Mouse (Mus musculus): ENCODE results near the gene Gabrb3. TPM values are rescaled to one million over a fixed set of nuclear protein-coding genes. Genes with fewer than 3 reads are reported as not detected.
A peak's percentile ranks its signal among the peaks of the same experiment; 100 is the strongest.

The Gabrb3 gene
- total and polyA plus RNA-seq, 2 experiments from 2014 or later: 58.0 to 159 TPM

DNA sequence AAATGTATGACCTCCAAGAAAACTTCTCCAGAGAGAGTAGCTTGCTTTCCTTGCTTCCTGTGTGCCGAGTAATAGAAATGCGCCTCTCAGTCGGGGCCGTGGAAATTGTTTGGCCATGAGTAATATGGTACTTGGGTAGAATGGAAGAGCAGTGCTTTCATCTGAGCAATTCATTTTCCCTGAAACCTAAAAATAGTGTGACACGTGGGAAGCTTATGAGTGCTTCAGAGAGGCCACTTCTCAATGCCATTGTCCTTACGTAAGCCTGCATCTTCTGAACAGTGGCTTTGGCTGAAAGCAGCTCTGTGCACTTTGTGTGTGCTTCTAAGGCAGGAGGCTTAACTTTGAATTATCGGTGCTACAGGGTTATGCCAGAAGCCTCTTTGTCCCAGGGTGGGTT is 280.9 kb downstream of the Gabrb3 start:
- 66% methylated on average over 7 of the region's 7 CpGs for WGBS
- no peaks in the 10 kb centered on the region for H3K27me3 ChIP-seq (ENCODE audit: insufficient read depth, low read length)
- H3K9me3 ChIP-seq (ENCODE audit: low read length): no peaks in the 10 kb centered on the region
- no peak overlapping the region for H3K27ac ChIP-seq (ENCODE audit: low read depth, low read length)
- DNase-seq (ENCODE audit: low spot score) (no peak), ATAC-seq (ENCODE audit: low FRiP score) (0 out of 2 replicates have a peak, but pooled peaks have one; percentile 20)
- no peak overlapping the region for H3K4me3 ChIP-seq (ENCODE audit: low read depth, low read length)
- no peaks in the 10 kb centered on the region for H3K36me3 ChIP-seq (ENCODE audit: insufficient read depth, low read length)
- H3K4me2 ChIP-seq (ENCODE audit: low read depth, low read length, poor library complexity, severe bottlenecking): no peak overlapping the region
- H3K4me1 ChIP-seq (ENCODE audit: insufficient read depth, low read length): no peaks in the 10 kb centered on the region; the same call in 1 of the 2 replicates
- TF ChIP-seq CTCF (IDR thresholded peaks at IDR 0.05): no peak
- H3K9ac ChIP-seq (replicated peaks; ENCODE audit: low read length, poor library complexity, severe bottlenecking): no peak overlapping the region

DNA sequence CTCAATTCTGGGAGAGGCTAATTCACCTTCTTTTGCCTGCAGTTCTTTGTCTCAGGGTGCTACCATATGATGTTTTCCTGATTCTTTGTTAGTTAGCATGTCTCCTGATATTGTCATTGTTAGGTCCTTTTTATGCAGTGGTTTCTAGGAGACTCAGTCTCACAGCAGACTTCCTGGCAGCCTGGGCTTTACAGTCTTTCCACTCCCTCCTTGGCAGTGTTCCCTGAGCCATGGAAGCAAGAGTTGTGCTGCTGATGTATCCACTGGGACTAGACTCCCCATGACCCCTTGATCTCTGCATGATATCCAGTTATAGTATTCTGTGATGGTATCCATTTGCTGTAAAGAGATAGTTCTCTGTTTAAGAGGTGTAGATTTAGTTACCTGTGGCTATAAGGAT is 281.6 kb downstream of the Gabrb3 start:
- Histone ChIP-seq H3K4me1 (ENCODE audit: insufficient read depth, low read length) (no peaks in the 10 kb centered on the region; the same call in 1 of the 2 replicates), H3K27me3 (ENCODE audit: insufficient read depth, low read length) (no peaks in the 10 kb centered on the region), H3K27ac (ENCODE audit: low read depth, low read length) (no peak overlapping the region), H3K9me3 (ENCODE audit: low read length) (no peaks in the 10 kb centered on the region), H3K9ac (replicated peaks; ENCODE audit: low read length, poor library complexity, severe bottlenecking) (no peak overlapping the region), H3K36me3 (ENCODE audit: insufficient read depth, low read length) (no peaks in the 10 kb centered on the region), H3K4me3 (ENCODE audit: low read depth, low read length) (no peak overlapping the region), H3K4me2 (ENCODE audit: low read depth, low read length, poor library complexity, severe bottlenecking) (no peak overlapping the region)
- ATAC-seq (ENCODE audit: low FRiP score) (no peak), DNase-seq (ENCODE audit: low spot score) (peak; percentile 39)
- TF ChIP-seq CTCF (IDR thresholded peaks at IDR 0.05): no peak

DNA sequence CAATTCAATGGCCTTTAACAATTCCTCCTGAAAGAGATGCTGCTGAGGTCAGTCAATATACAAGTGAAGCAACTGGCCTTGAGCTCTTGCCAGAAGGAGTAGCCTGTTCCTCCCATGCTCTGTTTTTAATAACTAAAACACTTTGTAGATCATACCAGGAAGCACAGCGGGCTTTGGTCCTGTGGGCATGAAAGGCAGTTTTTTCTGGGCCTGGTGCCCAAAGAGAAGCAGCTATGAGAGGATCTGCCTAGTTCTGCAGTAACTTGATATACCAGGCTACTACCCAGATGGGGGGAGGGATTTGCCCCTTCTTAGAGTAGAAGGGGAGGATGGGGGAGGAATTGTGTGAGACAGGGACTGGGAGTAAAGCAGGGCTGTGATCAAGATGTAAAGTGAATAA is 284.1 kb downstream of the Gabrb3 start:
- no peak overlapping the region for H3K4me3 ChIP-seq (ENCODE audit: low read depth, low read length)
- no peak for TF ChIP-seq CTCF (IDR thresholded peaks at IDR 0.05)
- WGBS: 71% methylated on average over 1 of the region's 1 CpGs
- no peak overlapping the region for H3K4me2 ChIP-seq (ENCODE audit: low read depth, low read length, poor library complexity, severe bottlenecking)
- no peak for ATAC-seq (ENCODE audit: low FRiP score)
- no peaks in the 10 kb centered on the region for H3K9me3 ChIP-seq (ENCODE audit: low read length)
- DNase-seq (ENCODE audit: low spot score): peak; percentile 39
- H3K27me3 ChIP-seq (ENCODE audit: insufficient read depth, low read length): no peaks in the 10 kb centered on the region
- H3K27ac ChIP-seq (ENCODE audit: low read depth, low read length): no peak overlapping the region
- no peaks in the 10 kb centered on the region for H3K36me3 ChIP-seq (ENCODE audit: insufficient read depth, low read length)
- H3K9ac ChIP-seq (replicated peaks; ENCODE audit: low read length, poor library complexity, severe bottlenecking): no peak overlapping the region
- H3K4me1 ChIP-seq (ENCODE audit: insufficient read depth, low read length): no peaks in the 10 kb centered on the region; the same call in 1 of the 2 replicates

DNA sequence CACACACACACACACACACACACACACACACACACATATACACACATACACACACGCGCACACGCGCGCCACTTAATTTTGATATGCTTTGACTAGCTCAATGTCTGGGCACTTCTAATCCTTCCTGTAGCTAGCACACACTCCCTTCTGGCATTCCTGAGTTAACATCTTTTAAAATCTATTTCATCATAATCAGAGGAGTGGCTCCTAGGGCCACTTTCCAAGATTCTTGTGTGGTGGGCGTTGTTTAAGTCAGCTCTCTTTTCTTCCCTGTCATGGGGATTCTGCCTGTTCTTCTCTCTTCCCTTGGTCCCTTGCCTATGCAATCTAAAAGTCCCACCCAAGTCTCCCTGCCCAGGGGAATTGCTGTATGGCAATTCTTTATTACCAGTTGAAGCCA is 286.6 kb downstream of the Gabrb3 start:
- Histone ChIP-seq H3K36me3 (ENCODE audit: insufficient read depth, low read length) (no peaks in the 10 kb centered on the region), H3K27ac (ENCODE audit: low read depth, low read length) (no peak overlapping the region), H3K9ac (replicated peaks; ENCODE audit: low read length, poor library complexity, severe bottlenecking) (no peak overlapping the region), H3K4me2 (ENCODE audit: low read depth, low read length, poor library complexity, severe bottlenecking) (no peak overlapping the region), H3K9me3 (ENCODE audit: low read length) (no peaks in the 10 kb centered on the region), H3K4me3 (ENCODE audit: low read depth, low read length) (no peak overlapping the region), H3K27me3 (ENCODE audit: insufficient read depth, low read length) (no peaks in the 10 kb centered on the region), H3K4me1 (ENCODE audit: insufficient read depth, low read length) (no peaks in the 10 kb centered on the region)
- DNase-seq (ENCODE audit: low spot score) (no peak), ATAC-seq (ENCODE audit: low FRiP score) (no peak)
- no peak for TF ChIP-seq CTCF (IDR thresholded peaks at IDR 0.05)
- whole genome bisulfite sequencing: 92% methylated on average over 6 of the region's 6 CpGs

DNA sequence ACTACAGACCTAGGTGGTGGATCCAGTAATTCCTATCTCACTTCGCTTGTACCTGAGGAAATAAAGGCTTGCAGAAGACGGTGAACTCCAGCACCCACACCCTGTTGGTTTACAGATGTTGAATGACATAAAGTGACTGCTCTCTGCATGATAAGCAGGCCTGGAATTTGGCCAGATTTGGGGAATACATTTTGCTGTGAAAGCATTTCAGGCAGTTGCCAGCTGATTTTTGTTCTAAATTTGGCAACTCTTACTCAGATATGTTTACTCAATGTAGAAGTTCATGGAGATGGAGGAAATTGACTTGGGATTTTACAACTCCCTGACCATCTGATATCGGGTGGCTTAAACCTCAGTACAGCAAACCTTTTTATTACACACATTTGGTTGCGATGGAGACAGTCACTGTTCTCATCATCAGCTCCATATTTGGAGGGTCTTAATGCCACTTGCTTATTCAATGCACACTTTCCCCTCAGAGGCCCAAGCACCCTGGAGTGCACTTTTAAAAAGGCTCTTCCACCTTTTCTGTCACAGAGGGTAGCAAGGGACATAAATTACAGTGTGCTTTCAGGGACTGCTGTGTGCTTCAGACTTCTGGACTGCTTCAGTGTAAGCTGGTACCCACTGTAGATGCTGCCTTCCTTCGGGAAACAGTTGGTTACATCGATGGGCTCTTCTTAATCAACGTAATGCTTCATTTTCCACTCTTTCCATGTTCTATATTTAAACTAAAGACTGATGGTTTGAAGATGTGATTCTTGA is 287.7 kb downstream of the Gabrb3 start:
- no peaks in the 10 kb centered on the region for H3K36me3 ChIP-seq (ENCODE audit: insufficient read depth, low read length)
- DNase-seq (ENCODE audit: low spot score) (peak; percentile 39), ATAC-seq (ENCODE audit: low FRiP score) (no peak)
- H3K9ac ChIP-seq (replicated peaks; ENCODE audit: low read length, poor library complexity, severe bottlenecking): no peak overlapping the region
- no peaks in the 10 kb centered on the region for H3K9me3 ChIP-seq (ENCODE audit: low read length)
- H3K27ac ChIP-seq (ENCODE audit: low read depth, low read length): no peak overlapping the region
- TF ChIP-seq CTCF (IDR thresholded peaks at IDR 0.05): no peak
- H3K4me2 ChIP-seq (ENCODE audit: low read depth, low read length, poor library complexity, severe bottlenecking): no peak overlapping the region
- no peak overlapping the region for H3K4me3 ChIP-seq (ENCODE audit: low read depth, low read length)
- no peaks in the 10 kb centered on the region for H3K27me3 ChIP-seq (ENCODE audit: insufficient read depth, low read length)
- WGBS: 73% methylated on average over 7 of the region's 7 CpGs
- H3K4me1 ChIP-seq (ENCODE audit: insufficient read depth, low read length): no peaks in the 10 kb centered on the region

DNA sequence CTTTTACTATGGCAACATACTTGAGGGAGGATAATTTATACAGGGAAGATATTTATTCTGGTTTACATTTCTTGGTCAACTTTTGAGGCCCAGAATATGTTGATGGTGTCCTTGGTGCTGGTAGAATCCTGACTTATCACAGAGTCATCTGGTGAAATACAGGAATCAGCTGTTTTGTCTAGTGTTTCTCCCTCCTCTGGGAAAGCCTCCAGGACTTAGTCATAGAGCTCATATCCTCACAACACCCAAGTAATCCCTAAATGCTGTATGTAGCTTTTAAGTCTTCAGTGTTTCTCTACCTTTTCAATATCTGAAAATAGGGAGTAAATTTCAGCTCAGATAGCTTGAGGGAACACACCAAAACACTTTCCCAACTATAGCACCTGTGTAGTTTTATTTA is 292.2 kb downstream of the Gabrb3 start:
- DNase-seq (ENCODE audit: low spot score) (no peak), ATAC-seq (ENCODE audit: low FRiP score) (no peak)
- TF ChIP-seq CTCF (IDR thresholded peaks at IDR 0.05): no peak
- Histone ChIP-seq H3K27me3 (ENCODE audit: insufficient read depth, low read length) (no peaks in the 10 kb centered on the region), H3K36me3 (ENCODE audit: insufficient read depth, low read length) (no peaks in the 10 kb centered on the region), H3K9ac (replicated peaks; ENCODE audit: low read length, poor library complexity, severe bottlenecking) (no peak overlapping the region), H3K4me1 (ENCODE audit: insufficient read depth, low read length) (no peaks in the 10 kb centered on the region), H3K9me3 (ENCODE audit: low read length) (no peaks in the 10 kb centered on the region), H3K4me2 (ENCODE audit: low read depth, low read length, poor library complexity, severe bottlenecking) (no peak overlapping the region), H3K4me3 (ENCODE audit: low read depth, low read length) (no peak overlapping the region), H3K27ac (ENCODE audit: low read depth, low read length) (no peak overlapping the region)

Measured in midbrain, postnatal 0 days (tissue).